Mouse (Mus musculus): ENCODE results near the gene Marveld3.
A peak's percentile ranks its signal among the peaks of the same experiment; 100 is the strongest.

Marveld3 gene

DNA sequence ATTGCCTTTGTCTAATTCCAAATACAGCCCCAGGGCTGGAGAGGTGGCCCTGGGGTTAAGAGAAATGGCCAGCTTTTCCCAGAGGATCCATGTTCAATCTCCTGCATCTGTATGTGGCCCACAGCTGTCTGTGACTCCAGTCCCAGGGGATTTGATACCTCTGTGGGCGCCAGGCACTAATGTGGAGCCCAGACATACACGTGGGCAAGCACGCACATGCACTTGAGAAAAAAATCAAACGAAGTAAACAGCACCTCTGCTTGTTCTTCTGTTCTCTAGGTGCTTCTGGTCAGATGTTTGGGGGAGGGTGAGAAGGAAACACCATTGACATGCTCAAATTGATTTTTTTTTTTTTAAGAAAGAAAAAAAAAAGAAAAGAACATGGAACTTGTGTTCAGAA is 2.1 kb upstream of the Marveld3 start:
- DNase-seq (ENCODE audit: low read depth, low spot score), result no peak

DNA sequence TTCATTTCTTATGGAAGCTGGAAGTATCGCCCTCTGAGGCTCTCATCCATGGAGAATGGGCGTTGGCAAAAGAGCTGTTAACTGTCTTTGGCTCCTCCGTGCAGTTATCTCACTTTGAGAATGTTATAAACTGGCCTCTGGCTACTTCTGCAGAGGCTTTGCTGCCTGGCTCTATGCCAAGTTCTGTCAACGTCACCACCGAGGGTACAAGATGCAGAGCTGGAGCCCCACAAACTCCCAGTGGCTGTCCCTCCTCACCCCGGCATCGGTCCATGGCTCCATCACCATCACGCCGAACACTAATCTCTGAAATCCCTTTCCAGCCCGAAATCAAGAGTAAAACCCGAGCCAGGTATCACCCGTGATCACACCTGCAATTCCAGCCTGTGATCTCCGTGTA is 1.4 kb upstream of the Marveld3 start:
- DNase-seq (ENCODE audit: low read depth, low spot score), result no peak

GRCm38 (mm10) chr8:109962896-109963295 is 893 bp upstream of the Marveld3 start:
- DNase-seq (ENCODE audit: low read depth, low spot score), result no peak

GRCm38 (mm10) chr8:109959112-109959511 is 2.9 kb downstream of the Marveld3 start:
- DNase-seq (ENCODE audit: low read depth, low spot score), result no peak

DNA sequence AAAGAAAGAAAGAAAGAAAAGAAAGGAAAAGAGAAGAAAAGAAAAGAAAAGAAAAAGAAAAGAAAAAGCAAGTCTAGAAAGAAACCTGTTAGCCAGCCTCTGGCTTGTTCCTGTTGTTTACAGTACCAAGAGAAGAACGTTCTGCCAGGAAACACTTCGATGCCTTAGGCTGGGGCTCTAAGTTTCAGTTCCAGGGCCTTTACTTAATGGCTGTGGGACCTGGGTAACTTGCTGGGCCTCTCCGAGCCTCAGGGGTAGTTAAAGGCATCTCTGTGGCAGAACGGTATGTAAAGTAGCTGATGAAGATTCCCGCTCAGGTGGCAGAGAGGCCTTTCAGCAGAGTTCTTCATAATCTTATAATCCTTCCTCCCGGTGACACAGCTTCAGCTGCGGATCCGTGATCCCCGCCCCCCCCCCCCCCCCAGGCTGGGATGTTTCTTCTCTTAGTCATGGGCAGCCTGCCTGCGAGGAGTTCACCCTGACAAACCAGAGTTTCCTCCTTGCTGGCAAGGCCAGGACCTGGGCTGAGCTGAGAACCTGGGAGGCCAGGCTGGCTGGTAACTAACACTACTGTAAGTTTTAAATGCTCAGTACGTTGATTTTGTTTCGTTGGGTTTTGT is 3.9 kb downstream of the Marveld3 start:
- peak; percentile 81 for DNase-seq (ENCODE audit: low read depth, low spot score)

GRCm38 (mm10) chr8:109957167-109958028 is 4.6 kb downstream of the Marveld3 start:
- peak; percentile 48 for DNase-seq (ENCODE audit: low read depth, low spot score)

GRCm38 (mm10) chr8:109954486-109954948 is 7.5 kb downstream of the Marveld3 start:
- DNase-seq (ENCODE audit: low read depth, low spot score), result peak; percentile 59

DNA sequence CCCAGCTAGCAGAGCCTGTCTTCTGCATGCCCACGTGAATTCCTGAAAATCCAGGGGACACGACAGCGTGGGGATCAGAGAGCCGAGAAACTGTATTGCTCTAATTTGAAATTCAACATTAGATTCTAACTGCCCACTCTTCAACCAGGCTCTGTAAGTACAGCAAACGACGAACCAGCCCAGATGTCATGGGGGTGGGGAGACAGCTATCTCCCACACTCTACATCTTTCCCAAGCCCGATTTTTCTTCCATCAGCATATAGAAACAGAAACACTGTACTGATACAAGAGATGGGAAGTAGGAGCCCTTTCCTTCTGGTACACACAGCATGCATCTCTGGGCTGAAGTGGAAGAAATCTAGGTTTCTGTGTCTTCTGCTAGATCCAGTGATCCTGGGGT is 9.8 kb downstream of the Marveld3 start:
- no peak for DNase-seq (ENCODE audit: low read depth, low spot score)

GRCm38 (mm10) chr8:109948285-109948564 is 13.8 kb downstream of the Marveld3 start:
- no peak for DNase-seq (ENCODE audit: low read depth, low spot score)

- no peak for DNase-seq (ENCODE audit: low read depth, low spot score)
Observed at GRCm38 (mm10) chr8:109947447-109948284, 14.3 kb downstream of the Marveld3 start.

DNA sequence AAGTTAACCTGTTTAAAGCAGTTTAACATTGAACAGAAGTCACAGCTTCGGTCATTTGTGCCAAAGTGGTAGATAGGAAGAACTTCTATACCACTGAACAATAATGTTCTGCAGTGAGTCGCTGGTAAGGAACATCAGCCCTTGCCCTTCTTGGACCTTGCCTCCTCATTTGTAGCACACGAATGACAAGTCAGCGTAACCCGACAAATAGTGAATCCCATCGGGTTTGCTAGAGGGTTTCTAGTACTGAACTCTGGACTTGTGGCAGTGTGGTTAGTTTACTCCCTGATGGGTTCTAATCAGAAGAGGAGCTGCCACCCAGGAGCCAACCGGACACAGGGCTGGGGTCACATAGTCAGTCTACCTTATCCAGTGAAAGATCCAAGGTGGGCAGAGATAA is 15.7 kb downstream of the Marveld3 start:
- DNase-seq (ENCODE audit: low read depth, low spot score), result peak; percentile 12

- peak; percentile 14 for DNase-seq (ENCODE audit: low read depth, low spot score)
Observed at GRCm38 (mm10) chr8:109945694-109946093, 16.3 kb downstream of the Marveld3 start.

DNA sequence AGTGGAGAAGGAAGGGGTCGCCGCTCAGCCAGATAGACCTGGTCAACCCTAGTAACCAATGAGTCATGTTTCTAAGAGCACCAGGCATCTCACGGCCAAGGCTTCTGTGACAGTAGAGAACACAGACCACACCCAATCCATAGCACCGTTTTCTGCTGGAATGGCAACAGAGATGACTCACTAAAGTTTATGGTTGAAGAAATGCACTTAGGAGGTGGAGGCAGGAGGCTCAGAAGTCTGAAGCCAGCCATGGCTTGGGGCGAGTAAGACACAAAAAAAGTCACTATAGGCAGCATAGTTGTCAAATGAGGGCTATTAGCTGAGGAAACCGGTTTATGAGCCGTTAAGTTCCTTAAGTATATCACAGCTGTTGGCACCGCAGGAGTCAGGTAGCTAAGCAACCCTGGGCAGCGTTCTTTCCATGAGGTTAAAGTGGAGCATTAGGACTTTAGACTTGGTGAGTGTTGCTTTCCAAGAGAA is 16.8 kb downstream of the Marveld3 start:
- peak; percentile 90 for DNase-seq (ENCODE audit: low read depth, low spot score)

GRCm38 (mm10) chr8:109941606-109942360 is 20.2 kb downstream of the Marveld3 start:
- DNase-seq (ENCODE audit: low read depth, low spot score), result peak; percentile 58

GRCm38 (mm10) chr8:109920406-109921390 is 41.3 kb downstream of the Marveld3 start:
- DNase-seq (ENCODE audit: low read depth, low spot score), result peak; percentile 92

DNA sequence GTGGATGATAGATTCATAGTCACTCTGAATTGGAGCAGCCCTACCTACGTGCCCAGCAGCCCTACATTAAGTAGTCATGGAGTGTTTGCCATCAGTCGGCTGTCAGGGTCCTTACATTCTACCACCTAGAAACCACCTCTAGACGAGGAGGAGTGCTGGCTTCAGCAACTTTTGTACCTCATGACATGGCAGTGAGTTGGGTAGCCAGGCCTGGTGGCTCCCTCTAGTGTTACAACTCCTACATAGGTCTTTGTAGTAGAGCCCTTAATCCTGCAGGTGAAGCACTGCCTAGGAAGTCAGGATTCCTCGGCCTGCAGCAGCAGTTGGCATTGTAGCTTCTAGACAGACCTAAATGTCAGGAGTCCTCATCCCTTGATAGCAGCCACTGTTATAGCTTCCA is 44.7 kb downstream of the Marveld3 start:
- DNase-seq (ENCODE audit: low read depth, low spot score), result peak; percentile 73

DNA sequence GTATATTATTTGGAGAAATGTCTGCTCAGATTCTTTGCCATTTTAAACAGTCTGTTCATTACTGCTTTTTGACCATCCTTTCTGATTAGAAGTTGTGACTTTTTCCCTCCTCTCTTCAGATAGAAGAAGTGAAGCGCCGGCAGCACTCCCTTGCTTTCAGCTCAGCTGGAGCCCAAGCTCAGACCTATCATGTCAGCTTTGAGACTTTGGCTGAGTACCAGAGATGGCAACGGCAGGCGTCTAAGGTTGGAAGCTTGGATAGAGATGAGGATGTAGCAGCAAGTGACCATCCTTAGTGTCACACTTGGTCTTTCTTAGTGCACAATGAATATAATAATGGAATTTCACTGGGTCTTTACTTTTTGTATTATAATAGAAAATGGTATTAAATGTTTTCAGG is 54.6 kb downstream of the Marveld3 start:
- no peak for DNase-seq (ENCODE audit: low read depth, low spot score)

DNA sequence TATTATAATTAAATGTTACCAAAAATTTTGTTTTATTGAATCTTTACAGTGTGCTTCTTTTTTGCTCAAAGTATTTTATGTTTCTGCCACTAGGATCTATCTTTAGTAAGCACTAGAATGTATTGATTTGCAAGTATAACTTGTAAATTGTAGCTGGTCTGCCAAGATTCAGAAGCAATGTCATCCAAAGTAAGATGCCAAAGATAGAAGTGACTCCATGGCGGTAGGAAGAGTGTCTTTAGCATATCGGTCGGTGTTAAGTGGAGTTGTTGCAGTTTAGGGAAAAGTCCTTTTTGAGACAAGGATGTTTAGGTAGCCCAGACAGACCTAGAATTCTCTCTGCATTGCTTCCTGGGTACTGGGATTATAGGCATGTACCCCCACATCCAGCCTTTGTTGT is 55.1 kb downstream of the Marveld3 start:
- no peak for DNase-seq (ENCODE audit: low read depth, low spot score)

DNA sequence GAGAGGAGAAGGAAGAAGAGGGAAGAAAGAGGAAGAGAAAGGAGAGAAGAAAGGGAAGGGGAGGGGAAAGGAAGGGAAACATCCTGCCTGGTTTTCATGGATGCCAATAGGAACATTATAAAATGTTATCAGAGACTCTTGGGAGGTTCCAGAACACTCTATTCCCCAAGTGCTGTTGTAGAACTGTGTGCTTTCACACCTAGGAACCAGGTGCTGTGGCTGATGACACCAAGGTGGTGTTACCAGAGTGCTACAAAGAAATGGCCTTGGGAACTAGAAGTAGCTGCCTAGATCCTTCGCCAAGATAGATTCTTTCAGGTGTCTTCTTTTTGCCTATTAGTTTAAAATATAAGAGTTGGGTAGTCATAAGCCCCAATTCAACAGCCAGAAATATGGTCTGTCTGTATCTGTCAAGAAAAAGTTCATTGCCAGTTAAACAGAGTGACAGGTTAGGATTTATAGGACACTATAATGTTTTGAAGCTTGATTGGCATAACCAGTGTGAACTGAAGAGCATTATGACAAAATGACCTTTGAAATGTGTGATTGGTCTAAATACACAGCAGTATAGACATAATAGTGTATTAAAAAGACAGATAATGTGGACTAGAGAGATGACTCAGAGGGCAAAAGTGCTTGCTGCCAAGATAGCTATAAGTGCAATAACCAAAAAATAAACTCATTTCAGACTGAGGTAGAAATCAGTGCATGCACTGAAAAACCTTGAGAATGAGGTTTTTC is 56.9 kb downstream of the Marveld3 start:
- DNase-seq (ENCODE audit: low read depth, low spot score), result peak; percentile 20
